Mouse (Mus musculus): Measurements from ENCODE around the gene Il1rap. TPM values are rescaled to one million over a fixed set of nuclear protein-coding genes. Genes with fewer than 3 reads are reported as not detected.

The Il1rap gene
- total and polyA plus RNA-seq, 2 experiments from 2014 or later, result 10.6 to 15.5 TPM

DNA sequence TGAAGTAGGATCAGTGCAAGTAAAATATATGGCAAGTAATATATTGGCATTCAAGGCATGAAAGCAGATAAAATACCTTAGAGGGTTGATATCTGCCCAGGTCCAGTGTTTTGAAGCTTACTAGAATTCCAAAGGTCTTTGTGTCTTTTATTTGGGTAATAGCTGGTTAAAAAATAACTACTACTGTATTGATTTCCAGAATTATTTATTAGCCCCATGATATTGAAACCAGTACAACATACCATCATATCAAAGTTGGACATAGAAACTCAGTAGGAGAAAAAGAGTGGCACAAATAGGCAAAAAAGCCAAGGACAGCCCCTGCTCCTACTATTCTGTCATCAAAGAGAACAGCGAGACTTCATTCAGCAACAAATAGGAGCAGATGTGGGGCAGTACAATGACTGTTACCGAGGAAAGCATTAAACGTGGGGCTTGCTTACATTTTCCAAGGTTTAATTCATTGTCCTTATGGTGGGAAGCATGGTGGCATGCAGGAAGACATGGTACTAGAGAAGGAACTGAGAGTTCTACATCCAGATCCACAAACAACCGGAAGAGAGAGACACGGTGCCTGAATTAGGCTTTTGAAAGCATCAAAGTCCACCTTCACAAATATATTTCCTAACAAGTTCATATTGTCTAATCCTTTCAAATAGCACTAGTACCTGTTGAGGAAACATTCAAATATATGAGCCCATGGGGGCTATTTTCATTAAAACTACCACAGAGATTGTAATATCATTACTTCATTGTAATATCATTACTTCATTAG lies 174.1 kb downstream of the Il1rap start:
- H3K27me3 ChIP-seq (ENCODE audit: insufficient read depth, low read length), result no peaks in the 10 kb centered on the region
- no peaks in the 10 kb centered on the region; the same call in 1 of the 2 replicates for H3K9me3 ChIP-seq (ENCODE audit: low read length)
- H3K4me2 ChIP-seq (ENCODE audit: low read depth, low read length), result no peak overlapping the region
- WGBS, result 84% methylated on average over 5 of the region's 5 CpGs
- DNase-seq (ENCODE audit: low spot score), result no peak
- no peaks in the 10 kb centered on the region for H3K36me3 ChIP-seq (ENCODE audit: insufficient read depth, low read length)
- no peak for ATAC-seq
- no peak overlapping the region for H3K9ac ChIP-seq (replicated peaks; ENCODE audit: low read length)
- no peak overlapping the region for H3K27ac ChIP-seq
- H3K4me3 ChIP-seq (ENCODE audit: low read length), result no peak overlapping the region
- no peak for TF ChIP-seq CTCF (IDR thresholded peaks at IDR 0.05; ENCODE audit: low read depth)
- no peaks in the 10 kb centered on the region for H3K4me1 ChIP-seq (ENCODE audit: insufficient read depth, low read length)

DNA sequence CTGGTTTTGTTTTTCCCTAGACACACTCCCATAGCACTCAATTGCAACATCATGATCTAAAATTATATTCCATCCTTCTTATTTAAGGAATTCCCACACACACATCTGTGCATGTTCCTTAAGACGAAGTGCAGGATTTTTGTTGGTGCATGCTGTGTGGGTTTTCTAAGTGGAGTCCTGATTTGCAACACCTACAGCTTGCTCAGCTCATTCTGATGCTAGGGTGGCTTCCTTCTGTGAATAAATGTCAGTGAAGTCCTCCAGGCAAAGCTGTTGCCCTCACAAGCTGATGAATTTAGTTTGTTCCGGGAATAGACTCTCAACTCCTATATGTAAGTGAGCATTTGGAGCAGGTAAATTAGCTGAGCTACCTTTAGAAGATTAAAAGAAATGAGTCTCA lies 194.5 kb downstream of the Il1rap start:
- Histone ChIP-seq H3K27ac (no peak overlapping the region), H3K4me3 (ENCODE audit: low read length) (no peak overlapping the region), H3K9me3 (ENCODE audit: low read length) (no peaks in the 10 kb centered on the region), H3K9ac (replicated peaks; ENCODE audit: low read length) (no peak overlapping the region), H3K4me1 (ENCODE audit: insufficient read depth, low read length) (no peaks in the 10 kb centered on the region), H3K36me3 (ENCODE audit: insufficient read depth, low read length) (no peaks in the 10 kb centered on the region), H3K4me2 (ENCODE audit: low read depth, low read length) (no peak overlapping the region), H3K27me3 (ENCODE audit: insufficient read depth, low read length) (no peaks in the 10 kb centered on the region)
- no peak for TF ChIP-seq CTCF (IDR thresholded peaks at IDR 0.05; ENCODE audit: low read depth)
- no peak for ATAC-seq
- peak; percentile 2 for DNase-seq (ENCODE audit: low spot score)
- WGBS, result 80% methylated on average over 2 of the region's 2 CpGs

DNA sequence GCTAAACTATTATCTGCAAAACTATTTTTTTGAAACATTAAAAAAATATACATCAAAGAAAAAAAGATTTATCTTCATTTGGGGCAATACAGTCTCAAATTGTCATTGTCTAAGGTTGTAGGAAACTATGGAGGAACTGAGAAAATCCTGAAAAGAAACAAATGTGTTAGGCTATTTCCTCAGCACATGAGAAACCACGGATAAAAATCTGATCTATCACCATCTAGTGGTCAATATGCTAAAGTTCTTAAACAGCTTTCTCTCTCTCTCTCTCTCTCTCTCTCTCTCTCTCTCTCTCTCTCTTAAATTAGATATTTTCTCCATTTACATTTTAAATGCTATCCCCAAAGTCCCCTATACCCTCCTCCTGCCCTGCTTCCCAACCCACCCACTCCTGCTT lies 195.6 kb downstream of the Il1rap start:
- Histone ChIP-seq H3K4me1 (ENCODE audit: insufficient read depth, low read length) (no peaks in the 10 kb centered on the region), H3K9me3 (ENCODE audit: low read length) (no peaks in the 10 kb centered on the region), H3K9ac (replicated peaks; ENCODE audit: low read length) (no peak overlapping the region), H3K4me3 (ENCODE audit: low read length) (no peak overlapping the region), H3K27me3 (ENCODE audit: insufficient read depth, low read length) (no peaks in the 10 kb centered on the region), H3K4me2 (ENCODE audit: low read depth, low read length) (no peak overlapping the region), H3K27ac (no peak overlapping the region), H3K36me3 (ENCODE audit: insufficient read depth, low read length) (no peaks in the 10 kb centered on the region)
- TF ChIP-seq CTCF (IDR thresholded peaks at IDR 0.05; ENCODE audit: low read depth), result peak; percentile 57
- 8% methylated on average over 1 of the region's 1 CpGs for WGBS
- no peak for ATAC-seq
- DNase-seq (ENCODE audit: low spot score), result peak; percentile 47

Other genes with a start within 250 kb of the Il1rap start
- gene Cldn1, start 209.9 kb upstream of the Il1rap start, total RNA-seq (2014; rRNA removed), result 9.1 and 10.7 TPM in 2 replicates
- 8.8 and 9.0 TPM in 2 replicates for gene Cldn1, start 209.9 kb upstream of the Il1rap start, polyA plus RNA-seq (2015; fragmentation: Nextera tagmentation; extraction: Ambion mirVana)
- not detected in 2 replicates for gene Cldn16, start 118.6 kb upstream of the Il1rap start, total RNA-seq (2014; rRNA removed)
- not detected in 2 replicates for gene Cldn16, start 118.6 kb upstream of the Il1rap start, polyA plus RNA-seq (2015; fragmentation: Nextera tagmentation; extraction: Ambion mirVana)
- not detected in 2 replicates for gene Tmem207, start 54.9 kb upstream of the Il1rap start, total RNA-seq (2014; rRNA removed)
- gene Tmem207, start 54.9 kb upstream of the Il1rap start, polyA plus RNA-seq (2015; fragmentation: Nextera tagmentation; extraction: Ambion mirVana), result 0.08 TPM in 1 of 2 replicates, not detected in the other

Measured in hindbrain, postnatal 0 days (tissue).